Mouse (Mus musculus) heart, adult 9 months (tissue): ENCODE results near the gene Casp3.

ENCODE experiments used
- DNase-seq, 2 experiments: peaks; one replicate each; pipeline ENCODE4 v3.0.0; 2022; ENCODE audit warnings: low spot score in 2 of 2

Gene Casp3

GRCm38 (mm10) chr8:46606930-46607329 lies 10.2 kb upstream of the Casp3 start:
- DNase-seq: no peak

DNA sequence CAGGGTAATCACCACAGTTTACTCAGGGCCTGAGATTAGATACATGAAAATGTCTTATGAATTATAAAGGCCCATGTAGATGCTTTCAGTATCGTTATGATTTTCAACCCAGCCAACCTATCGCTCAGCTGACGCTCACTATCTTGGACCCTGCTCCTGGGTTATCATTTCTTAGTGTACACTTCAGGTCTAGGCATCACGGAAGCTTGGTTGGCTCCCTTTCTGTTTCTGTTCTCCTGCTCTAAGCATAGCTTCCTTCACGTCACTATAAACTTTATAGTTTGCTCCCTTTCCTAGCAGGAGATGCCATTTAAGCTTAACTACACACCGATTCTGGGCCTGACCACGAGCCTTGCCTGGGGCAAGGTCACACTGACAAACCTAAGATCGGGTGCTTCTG lies 5.5 kb upstream of the Casp3 start:
- DNase-seq: no peak

DNA sequence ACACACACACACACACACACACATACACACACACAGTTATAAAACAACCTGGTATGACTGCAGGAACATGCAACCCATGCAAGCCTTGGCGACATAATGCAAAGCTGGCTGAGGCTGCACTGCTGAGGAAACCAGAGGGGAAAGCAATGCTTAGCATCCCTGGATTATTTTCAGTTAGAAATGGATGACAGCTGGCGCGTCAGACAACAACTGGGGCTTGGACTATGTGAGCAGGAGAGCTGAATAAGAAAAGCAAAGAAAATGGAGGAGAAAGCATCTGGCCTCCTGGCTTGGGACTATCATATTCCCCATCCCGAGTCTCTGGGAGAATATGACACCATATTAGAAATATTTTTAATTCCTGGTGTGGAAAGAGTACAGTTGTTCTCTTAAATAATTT lies 4.2 kb upstream of the Casp3 start:
- peak; percentile 10 to 19 for DNase-seq

DNA sequence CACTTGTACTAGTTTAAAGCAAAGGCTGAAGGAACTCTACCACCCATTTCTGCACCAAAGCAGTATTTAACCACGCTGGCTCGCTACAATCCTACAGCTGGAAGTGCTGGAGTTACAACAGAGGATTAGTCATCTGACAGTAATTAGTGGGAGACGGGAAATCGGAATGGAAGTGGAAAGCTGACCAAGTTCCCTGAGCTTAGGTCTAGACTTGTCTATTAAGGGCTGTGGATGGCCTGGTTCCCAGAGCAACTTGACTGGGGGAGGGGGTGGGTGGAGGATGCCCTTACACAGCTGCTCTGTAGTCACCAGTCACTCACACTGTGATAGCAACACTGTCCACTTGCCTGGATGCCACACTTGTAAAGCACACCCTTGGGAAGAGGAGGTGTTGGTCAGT lies 3.7 kb upstream of the Casp3 start:
- DNase-seq: peak; percentile 33 to 37

DNA sequence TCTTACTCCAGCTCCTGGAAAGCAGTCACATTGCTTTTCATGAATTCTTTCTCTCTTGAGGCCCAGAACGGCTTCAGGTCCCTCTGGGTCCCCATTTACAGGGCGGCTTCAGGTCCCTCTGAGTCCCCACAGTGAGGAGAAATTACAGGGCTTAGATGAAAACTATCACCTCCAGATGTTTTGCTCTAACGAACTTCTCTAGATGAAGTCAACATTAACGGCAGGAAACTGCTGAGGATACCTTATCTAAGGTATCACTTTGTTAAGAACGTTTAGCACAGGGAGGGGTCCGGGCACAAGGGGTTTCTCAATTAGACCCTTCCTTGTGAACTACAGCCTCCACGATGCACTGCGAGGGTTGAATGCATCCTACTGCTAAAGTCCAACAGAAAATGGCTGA lies 1.2 kb upstream of the Casp3 start:
- DNase-seq: no peak

- no peak for DNase-seq
These were observed 864 bp downstream of the Casp3 start for GRCm38 (mm10) chr8:46617690-46618620.

- DNase-seq: no peak
These were observed 1.7 kb downstream of the Casp3 start for GRCm38 (mm10) chr8:46618639-46619320.

DNA sequence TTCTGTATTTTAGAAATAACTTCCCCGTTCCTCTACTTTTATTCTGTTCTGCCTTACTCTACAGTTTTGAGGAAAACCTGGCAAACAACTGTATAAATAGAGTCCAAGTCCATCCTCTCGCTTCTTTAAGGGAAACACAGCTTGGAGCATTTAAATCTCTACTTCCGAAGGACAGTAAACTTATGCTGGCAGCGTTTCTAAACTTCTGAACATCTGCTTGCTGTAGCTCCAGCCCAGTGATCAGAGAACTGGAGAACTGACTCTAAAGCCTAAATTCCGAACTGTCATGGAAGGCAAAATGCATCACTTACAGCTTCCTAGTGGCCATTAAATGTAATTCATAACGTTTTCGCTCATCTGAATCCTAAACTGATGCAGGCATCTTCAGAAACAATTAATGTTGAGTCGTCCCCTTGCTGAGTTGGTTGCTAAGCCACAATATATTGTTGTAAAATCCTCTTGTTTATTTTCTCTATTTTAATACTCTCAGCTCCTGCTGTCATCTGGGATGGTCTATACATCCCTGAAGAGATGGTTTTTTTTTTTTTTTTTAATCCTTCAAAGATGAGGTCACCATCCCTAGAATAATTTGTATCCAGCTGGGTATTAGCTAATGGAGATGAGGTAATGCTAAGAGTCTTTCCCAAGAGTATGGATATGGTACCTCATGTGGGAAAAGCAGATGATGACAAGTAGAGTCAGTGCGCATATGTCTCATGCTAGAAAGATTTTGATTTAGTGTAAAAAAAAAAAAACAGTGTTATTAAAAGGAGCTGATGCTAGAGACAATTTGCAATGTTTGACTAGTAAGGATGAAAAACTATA lies 5.6 kb downstream of the Casp3 start:
- no peak for DNase-seq

- no peak for DNase-seq
These were observed 8.1 kb downstream of the Casp3 start for GRCm38 (mm10) chr8:46625166-46625565.

DNA sequence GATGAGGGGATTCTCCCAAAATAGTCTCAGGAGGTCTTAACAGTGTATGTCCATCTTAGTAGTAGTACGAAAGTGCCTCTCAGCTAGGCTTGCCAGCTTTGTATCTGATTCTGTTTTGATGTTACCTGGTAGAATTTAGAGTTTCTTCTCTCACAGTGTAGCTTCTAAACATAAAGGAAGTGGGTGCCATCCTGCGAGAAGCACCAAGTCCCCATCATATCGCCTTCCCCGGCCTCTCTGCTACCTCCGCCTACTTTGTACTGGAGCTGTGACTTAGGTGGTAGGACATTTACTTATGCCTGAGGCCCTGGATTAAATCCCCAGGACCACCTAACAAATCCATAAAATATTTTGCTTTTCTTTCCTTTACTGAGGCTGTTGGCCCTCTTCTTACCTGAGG lies 9.6 kb downstream of the Casp3 start:
- no peak for DNase-seq

DNA sequence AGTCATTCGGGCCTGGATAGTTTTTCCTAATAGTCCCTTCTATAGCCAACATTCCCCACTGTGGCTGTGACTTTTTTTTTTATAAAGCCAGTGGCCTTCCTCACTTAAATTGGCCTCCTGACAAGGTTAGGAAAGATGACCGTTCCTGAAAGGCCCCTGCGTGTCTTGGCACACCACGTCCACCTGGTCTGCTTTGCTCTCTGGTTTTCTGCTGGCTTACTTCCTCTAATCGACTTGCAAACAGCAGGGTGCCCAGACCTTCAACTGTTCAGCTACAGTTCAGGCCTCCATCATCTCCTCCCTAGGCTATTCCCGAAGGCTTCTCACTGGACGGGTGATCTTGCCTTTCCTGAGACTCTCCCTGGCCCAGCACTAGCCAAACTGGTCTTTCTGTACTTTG lies 10.8 kb downstream of the Casp3 start:
- DNase-seq: no peak

- DNase-seq: no peak
These were observed 11.6 kb downstream of the Casp3 start for GRCm38 (mm10) chr8:46628645-46629044.

DNA sequence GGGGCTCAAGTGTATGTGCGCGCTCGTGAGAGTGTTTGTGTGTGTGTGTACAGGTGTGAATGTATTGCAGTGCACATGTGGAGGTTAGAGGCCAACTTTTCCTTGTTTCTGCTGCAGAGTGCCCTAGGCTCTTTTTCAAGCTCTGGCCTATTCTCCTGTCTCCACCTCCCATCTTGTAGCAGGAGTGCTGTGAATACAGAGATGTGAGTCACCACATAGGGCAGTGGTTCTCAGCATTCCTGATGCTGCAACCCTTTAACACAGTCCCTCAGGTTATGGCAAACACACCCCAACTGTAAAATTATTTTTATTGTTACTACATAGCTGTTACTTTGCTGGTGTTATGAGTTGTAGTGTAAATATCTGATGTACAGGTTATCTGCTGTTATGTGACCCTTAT lies 13.3 kb downstream of the Casp3 start:
- no peak for DNase-seq

DNA sequence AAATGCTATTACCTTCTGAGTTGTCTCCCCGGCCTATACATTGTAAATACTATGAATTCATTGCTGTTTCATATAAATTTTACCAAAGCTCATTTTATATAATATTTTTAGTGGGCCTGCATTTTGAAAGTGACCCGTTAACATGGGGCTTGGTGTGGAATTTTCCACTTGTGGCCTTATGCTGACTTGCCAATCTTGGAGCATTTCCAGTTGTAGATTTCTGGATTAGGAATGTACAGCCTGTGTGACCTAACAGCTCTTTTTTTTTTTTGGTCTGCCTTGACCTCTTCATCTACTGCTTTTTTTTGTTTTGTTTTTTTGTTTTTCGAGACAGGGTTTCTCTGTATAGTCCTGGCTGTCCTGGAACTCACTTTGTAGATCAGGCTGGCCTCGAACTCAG lies 13.8 kb downstream of the Casp3 start:
- DNase-seq: no peak

GRCm38 (mm10) chr8:46639010-46639571 lies 22.0 kb downstream of the Casp3 start:
- peak; percentile 56 to 59 for DNase-seq

- DNase-seq: no peak
These were observed 22.8 kb downstream of the Casp3 start for GRCm38 (mm10) chr8:46639852-46640251.

DNA sequence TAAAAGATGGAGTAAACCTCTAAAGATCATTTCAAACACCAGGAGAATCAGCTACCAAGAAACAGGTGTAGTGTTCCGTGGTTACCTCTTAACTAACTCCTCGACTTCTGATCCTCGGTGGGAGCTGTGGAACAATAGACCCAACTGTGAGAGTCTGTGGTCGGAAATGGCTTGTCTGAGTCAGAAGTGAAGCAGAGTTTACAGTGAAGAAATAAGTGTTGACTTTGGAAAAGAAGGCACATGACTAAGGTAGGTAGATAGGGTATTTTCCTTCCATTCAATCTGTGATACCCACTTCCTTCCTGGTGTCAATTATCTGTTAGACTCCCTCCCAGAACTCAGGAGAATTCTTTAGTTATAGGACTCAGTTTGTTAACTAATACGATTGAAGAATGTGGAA lies 24.2 kb downstream of the Casp3 start:
- DNase-seq: no peak

DNA sequence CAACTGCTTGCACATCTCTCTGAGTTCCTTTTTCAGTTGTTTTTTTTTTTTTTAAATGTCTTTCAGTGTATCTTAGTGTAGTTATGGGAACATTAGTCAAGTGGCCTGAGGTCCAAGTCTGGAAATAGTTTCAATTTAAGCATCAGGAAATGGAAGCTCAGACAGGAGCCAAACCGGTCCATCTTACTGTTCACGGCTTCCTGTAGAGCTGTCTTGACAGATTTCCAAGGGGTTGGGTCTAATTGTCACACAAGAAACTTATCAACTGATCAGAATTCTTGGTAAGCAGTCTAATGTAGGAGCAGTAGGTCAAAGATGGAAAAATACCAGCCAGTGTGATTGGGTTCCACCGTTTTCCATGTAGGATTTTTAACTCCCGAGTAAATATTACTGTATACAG lies 31.3 kb downstream of the Casp3 start:
- peak in 1 of 2 experiments; percentile 36 for DNase-seq

DNA sequence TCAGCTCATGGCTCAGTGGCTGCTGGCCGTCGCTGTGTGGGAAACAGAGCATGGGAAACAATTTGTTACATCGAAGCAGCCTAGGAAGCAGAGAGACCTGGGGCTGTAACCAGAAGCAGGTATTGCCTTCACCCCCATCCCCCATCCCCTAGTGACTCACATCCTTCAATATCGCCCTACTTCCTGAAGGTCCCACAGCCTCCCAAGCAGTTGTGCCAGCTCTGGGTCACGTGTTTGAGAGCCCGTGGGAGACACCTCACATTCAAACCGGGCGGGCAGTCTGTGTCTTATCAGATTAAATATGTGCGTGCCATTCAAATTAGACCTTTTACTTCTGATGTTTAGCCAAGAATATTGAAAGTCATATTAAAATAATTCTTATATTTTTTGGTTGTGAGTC lies 34.8 kb downstream of the Casp3 start:
- DNase-seq: peak; percentile 15 to 36

GRCm38 (mm10) chr8:46655919-46656318 lies 38.8 kb downstream of the Casp3 start:
- peak in 1 of 2 experiments; percentile 10 for DNase-seq

DNA sequence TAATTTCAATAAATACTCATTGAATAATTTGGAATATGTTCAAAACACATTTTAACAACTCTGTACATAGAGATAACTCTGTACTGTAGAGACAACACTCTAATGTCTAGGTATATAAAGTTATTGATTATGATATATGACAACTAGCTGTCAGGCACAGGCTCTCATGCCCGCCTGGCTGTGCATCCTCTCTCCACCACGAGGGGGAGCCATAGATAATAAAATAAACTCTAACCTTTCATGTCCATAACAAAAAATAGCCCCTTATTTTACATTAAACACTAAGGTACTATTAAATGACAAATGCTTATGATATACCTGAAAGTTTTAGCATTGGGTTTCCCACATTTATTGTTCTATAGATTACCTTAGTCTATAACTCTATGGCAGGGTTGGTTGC lies 54.4 kb downstream of the Casp3 start:
- DNase-seq: peak; percentile 30 to 75
